Mouse (Mus musculus): Measurements from ENCODE around the gene Tpm1. TPM values are rescaled to one million over a fixed set of nuclear protein-coding genes. Genes with fewer than 3 reads are reported as not detected.

The Tpm1 gene
- total RNA-seq, 2 experiments from 2014 or later: 230 to 252 TPM

- no peak for DNase-seq (ENCODE audit: low spot score in 2 of 2)
Measured at GRCm38 (mm10) chr9:67029518-67029917, 19.7 kb downstream of the Tpm1 start.

DNA sequence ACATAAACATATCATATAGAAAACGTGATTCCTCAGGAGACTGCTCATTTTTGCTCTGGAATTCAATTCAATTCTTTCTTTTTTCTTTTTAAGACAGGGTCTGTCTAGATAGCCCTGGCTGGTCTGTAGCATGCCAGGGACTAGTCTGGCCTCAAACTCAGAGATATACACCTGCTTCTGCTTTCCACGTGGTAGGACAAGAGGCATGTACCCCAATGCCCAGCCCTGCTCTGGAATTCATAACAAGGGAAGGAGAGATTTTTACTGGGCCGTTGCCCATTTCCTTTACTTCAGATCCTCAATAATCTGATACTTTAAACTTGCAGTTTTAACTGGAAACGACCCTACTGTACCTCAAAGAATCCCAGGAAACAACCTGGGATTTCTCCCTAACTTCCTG lies 20.3 kb downstream of the Tpm1 start:
- DNase-seq (ENCODE audit: low spot score in 2 of 2): no peak

- DNase-seq (ENCODE audit: low spot score in 2 of 2): no peak
Measured at GRCm38 (mm10) chr9:67028133-67028724, 21.0 kb downstream of the Tpm1 start.

- no peak for DNase-seq (ENCODE audit: low spot score in 2 of 2)
Measured at GRCm38 (mm10) chr9:67026890-67027289, 22.3 kb downstream of the Tpm1 start.

- no peak for DNase-seq (ENCODE audit: low spot score in 2 of 2)
Measured at GRCm38 (mm10) chr9:67026061-67026460, 23.1 kb downstream of the Tpm1 start.

GRCm38 (mm10) chr9:67024889-67025692 lies 24.1 kb downstream of the Tpm1 start:
- DNase-seq (ENCODE audit: low spot score in 2 of 2): no peak

DNA sequence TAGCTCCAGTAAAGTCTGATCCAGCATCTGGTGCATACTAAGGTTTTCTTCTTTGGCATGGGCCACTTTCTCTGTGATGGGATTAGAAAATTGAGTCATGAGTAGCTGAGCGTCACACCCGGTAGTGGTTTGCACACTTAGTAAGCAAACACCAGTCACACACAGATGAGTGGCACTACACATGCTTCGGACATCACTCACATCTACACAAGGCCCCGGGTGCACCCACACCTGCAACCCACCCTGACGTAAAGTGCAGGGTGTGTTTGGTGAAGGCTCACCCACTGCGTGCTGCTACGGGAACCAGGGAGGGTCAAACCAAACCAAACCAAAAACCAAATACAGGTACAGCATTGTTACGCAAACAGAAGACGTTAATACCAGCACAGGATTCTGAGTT lies 25.8 kb downstream of the Tpm1 start:
- no peak for DNase-seq (ENCODE audit: low spot score in 2 of 2)

DNA sequence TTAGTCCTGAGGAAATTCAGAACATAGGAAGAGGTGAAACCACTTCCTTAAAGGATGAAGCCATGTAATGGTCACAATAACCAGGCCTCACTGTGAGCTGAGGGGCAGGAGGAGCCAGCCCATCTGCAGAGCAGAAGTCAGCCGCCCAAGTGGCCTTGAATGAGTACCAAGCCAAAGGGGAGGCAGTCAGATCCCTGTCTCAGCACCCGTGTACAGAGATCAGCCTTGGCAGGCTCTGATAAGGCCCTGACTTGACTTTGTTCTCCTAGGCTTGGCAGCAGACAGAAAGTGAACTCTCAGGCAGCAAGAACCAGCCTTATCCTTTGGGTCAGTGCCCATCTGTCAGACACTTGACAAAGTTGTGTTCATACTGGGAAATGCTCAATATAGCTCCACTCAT lies 29.1 kb downstream of the Tpm1 start:
- no peak for DNase-seq (ENCODE audit: low spot score in 2 of 2)

DNA sequence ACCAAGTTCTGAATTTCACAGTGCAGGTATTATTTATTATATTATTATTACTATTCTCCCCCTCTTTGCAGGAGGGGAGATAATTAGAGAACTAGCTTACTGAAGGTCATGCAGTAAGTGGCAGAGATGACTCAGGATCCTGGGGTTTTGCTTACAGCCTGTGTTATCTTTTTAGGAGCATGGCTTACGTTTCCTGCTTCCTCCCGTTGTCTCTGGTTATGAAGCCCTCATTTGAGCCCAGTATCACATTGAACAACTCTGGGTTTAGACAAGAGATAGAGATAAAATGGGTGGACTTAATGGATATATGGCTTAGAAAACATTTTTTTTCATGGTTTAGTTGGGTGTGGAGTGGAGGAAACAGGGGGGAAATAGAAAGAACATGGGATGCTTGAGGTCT lies 35.7 kb downstream of the Tpm1 start:
- DNase-seq (ENCODE audit: low spot score in 2 of 2): no peak

GRCm38 (mm10) chr9:67012470-67012869 lies 36.7 kb downstream of the Tpm1 start:
- DNase-seq (ENCODE audit: low spot score in 2 of 2): no peak

- DNase-seq (ENCODE audit: low spot score in 2 of 2): no peak
Measured at GRCm38 (mm10) chr9:67011483-67011882, 37.7 kb downstream of the Tpm1 start.

DNA sequence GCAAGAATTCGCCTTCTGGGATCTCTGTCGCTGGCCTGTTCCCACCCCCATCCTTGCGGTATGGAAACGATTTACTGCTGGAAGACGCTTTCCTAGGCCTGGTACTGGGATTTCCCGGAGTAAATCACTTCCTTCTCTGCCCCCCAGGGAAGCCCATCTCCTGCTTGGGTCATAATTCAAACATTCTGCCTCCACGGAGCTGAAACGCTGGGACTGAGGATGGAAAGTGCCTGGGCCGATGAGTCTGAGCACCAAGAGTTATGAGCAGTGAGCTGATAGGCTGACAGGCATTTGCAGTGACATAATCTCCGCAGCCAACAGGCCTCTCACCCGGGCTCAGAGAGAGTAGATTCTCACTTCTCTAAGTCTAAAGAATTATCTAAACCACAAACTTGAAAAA lies 40.4 kb downstream of the Tpm1 start:
- no peak for DNase-seq (ENCODE audit: low spot score in 2 of 2)

- no peak for DNase-seq (ENCODE audit: low spot score in 2 of 2)
Measured at GRCm38 (mm10) chr9:67006376-67006775, 42.8 kb downstream of the Tpm1 start.

DNA sequence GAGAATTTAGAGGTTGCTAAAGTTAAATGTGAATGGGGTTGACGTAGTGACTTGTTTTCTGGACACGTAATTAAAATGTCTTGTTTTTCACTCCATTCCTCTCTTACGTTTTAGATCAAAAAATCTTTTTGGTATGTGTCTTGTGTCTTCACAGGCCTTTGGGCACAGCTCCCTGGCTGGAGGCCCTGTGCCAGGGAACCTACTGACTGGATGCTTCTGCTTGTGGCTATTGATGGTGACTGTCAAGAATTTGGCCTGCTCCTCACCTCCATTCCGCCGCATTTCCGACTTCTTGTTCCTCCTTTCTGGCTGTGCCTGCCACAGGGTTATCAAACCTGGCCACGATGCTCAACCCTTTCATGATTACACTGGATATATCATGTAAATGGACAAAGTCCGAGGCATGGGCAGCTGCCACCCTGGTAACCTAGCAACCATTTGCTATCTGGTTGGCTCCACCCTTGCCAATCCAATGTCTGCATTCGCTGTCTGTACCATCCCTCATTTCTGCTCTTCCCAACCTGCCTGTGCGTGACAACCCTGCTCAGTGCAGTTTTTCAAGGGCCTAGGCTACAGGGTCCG lies 44.0 kb downstream of the Tpm1 start:
- peak in 1 of 2 experiments; percentile 22 for DNase-seq (ENCODE audit: low spot score in 2 of 2)

DNA sequence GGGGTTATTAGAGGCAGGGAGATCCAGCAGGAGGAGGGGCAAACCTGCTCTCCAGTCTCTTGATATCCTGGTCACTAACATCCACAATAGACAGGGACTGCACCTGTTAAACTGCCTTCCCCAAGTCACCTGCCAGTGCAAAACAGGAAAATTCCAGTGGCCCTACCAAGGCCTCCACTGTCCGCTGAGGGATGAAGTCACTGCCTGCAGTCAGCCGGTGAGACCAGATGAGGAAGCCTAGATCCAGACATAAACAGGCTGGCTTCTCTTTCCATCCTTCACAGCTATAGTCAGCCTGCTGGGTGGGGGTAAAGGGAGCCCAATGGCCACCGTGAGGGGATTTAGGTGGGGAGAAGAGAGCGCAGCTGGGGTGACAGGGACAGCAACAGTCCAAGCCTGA lies 45.5 kb downstream of the Tpm1 start:
- DNase-seq (ENCODE audit: low spot score in 2 of 2): no peak

- DNase-seq (ENCODE audit: low spot score in 2 of 2): no peak
Measured at GRCm38 (mm10) chr9:67003156-67003555, 46.0 kb downstream of the Tpm1 start.

DNA sequence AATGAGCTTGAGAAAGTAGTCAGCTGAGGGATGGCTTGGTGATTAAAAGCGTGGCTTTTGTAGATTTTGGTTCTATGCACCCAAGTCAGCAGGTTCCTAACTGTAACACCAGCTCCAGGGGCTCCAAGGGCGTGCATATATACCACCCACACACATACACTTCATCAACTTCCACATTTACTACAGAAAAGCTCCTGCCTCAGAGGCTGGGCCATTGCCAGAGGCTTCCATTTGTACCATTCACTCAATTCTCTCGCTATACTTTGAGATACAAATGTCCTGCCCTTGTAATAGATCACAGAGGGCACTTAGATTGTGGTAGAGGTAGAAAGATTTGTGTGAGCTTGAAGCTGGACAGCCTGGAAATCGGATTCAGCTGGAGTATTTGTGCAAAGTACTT lies 47.7 kb downstream of the Tpm1 start:
- DNase-seq (ENCODE audit: low spot score in 2 of 2): no peak

- peak; percentile 38 to 61 for DNase-seq (ENCODE audit: low spot score in 2 of 2)
Measured at GRCm38 (mm10) chr9:67001050-67001449, 48.2 kb downstream of the Tpm1 start.

- DNase-seq (ENCODE audit: low spot score in 2 of 2): peak; percentile 46 to 49
Measured at GRCm38 (mm10) chr9:66999698-67000097, 49.5 kb downstream of the Tpm1 start.

GRCm38 (mm10) chr9:66991750-66992410 lies 57.3 kb downstream of the Tpm1 start:
- DNase-seq (ENCODE audit: low spot score in 2 of 2): no peak

GRCm38 (mm10) chr9:66991021-66991749 lies 58.0 kb downstream of the Tpm1 start:
- DNase-seq (ENCODE audit: low spot score in 2 of 2): no peak

Measured in layer of hippocampus, postnatal 14 days (tissue).